Mouse (Mus musculus) myocyte (in vitro differentiated cells): ENCODE results near the gene Slc25a44.

Source experiments
- CEBPB ChIP-seq: IDR thresholded peaks from 2 replicates; pipeline ENCODE4 v1.6.1; 2011; ENCODE audit warnings: mild to moderate bottlenecking, moderate library complexity; ENCODE audit not compliant: poor library complexity, insufficient read depth, severe bottlenecking
- MAX ChIP-seq: IDR thresholded peaks from one replicate; pipeline ENCODE4 v1.6.1; 2011; ENCODE audit warnings: low read depth, mild to moderate bottlenecking, control low read depth
- MYOD1 ChIP-seq, 3 experiments: IDR thresholded peaks; one replicate each; pipeline ENCODE4 v1.6.1; 2011; ENCODE audit warnings: control low read depth in 2 of 3, low read depth in 2 of 3, mild to moderate bottlenecking in 2 of 3, moderate library complexity in 1 of 3; ENCODE audit not compliant: insufficient read length in 2 of 3, control insufficient read depth in 1 of 3
- MYOG ChIP-seq, 3 experiments: IDR thresholded peaks; one replicate each; pipeline ENCODE4 v1.6.1; 2011; ENCODE audit warnings: control low read depth in 2 of 3, low read depth in 2 of 3, mild to moderate bottlenecking in 2 of 3; ENCODE audit not compliant: insufficient read length in 2 of 3, control insufficient read depth in 1 of 3, insufficient read depth in 1 of 3
- POLR2A ChIP-seq: IDR thresholded peaks from one replicate; pipeline ENCODE4 v1.6.1; 2011; ENCODE audit warnings: low read depth, mild to moderate bottlenecking, control low read depth, moderate library complexity; ENCODE audit not compliant: insufficient read length
- POLR2AphosphoS2 ChIP-seq: IDR thresholded peaks from one replicate; pipeline ENCODE4 v1.6.1; 2011; ENCODE audit warnings: low read depth, control low read depth; ENCODE audit not compliant: insufficient read length
- REST ChIP-seq: IDR thresholded peaks from one replicate; pipeline ENCODE4 v1.6.1; 2011; ENCODE audit warnings: mild to moderate bottlenecking, control low read depth, moderate library complexity; ENCODE audit not compliant: insufficient read depth, insufficient read length
- SRF ChIP-seq: IDR thresholded peaks from one replicate; pipeline ENCODE4 v1.6.1; 2011; ENCODE audit warnings: low read depth; ENCODE audit not compliant: control insufficient read depth, insufficient read length
- TCF12 ChIP-seq: IDR thresholded peaks from one replicate; pipeline ENCODE4 v1.6.1; 2011; ENCODE audit warnings: mild to moderate bottlenecking, control low read depth; ENCODE audit not compliant: poor library complexity, insufficient read depth, severe bottlenecking

DNA sequence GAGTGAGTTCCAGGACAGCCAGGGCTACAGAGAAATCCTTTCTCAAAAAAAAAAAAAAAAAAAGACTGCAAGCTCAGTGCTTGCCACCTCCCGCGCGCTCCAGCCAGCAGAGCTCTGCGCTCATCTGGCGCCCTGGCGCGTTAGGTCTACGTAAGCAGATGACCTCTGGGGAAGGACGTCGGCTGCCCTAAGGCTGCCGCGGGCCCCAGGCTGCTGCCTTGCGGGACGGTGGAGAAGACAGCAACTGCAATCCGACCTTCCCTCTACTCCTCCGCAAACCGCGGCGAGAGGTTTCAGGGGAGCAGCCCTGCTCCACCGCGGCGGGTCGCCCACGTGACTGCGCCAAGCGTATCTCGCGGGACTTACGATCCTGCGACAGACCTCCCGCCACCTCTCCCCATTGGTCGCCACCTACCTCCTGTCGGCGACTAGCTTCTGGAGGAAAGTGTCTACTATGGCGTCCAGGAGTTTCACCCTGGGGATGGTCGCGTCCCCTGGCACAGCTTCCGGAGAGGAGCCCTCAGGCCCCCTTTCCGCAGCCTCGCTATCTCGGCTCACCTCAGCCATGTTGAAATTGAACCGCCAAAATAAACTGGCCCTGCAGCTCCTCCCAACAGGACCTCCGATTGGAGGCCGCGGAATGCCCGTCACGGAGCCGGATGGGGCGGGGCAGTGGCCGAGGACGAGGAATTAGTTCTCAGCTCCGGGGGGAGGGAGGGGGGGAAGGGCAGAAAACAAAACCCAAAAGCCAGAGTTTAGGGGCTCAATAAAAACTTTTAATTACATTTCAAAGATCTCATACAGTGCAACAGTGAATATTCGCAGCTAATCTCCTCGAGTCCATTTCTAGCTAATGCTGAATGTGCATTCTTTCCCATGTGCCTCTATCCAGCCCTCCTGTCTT is 14.9 kb downstream of the Slc25a44 start, which contains the start of gene Pmf1:
- peak in 1 of 3 experiments; percentile 39 for TF ChIP-seq MYOG (IDR thresholded peaks at IDR 0.05; ENCODE audit: control insufficient read depth in 1 of 3, insufficient read depth in 1 of 3, insufficient read length in 2 of 3, low read depth in 2 of 3)
- peak; percentile 100 for TF ChIP-seq POLR2A
- TF ChIP-seq POLR2AphosphoS2: peak; percentile 99
- no peak for TF ChIP-seq TCF12
- TF ChIP-seq CEBPB: no peak
- TF ChIP-seq MYOD1 (IDR thresholded peaks at IDR 0.05; ENCODE audit: control insufficient read depth in 1 of 3, insufficient read length in 2 of 3, low read depth in 2 of 3): peak in 1 of 3 experiments; percentile 25
- TF ChIP-seq REST: no peak
- TF ChIP-seq SRF: no peak
- no peak for TF ChIP-seq MAX
